Mouse (Mus musculus): ENCODE measurements at regions not wholly inside any gene's neighbourhood (a gene's known extent, or its start where the extent isn't known, plus 50 kb on each side); places are given as distances from the start of the nearest gene placed in this dataset.

DNA sequence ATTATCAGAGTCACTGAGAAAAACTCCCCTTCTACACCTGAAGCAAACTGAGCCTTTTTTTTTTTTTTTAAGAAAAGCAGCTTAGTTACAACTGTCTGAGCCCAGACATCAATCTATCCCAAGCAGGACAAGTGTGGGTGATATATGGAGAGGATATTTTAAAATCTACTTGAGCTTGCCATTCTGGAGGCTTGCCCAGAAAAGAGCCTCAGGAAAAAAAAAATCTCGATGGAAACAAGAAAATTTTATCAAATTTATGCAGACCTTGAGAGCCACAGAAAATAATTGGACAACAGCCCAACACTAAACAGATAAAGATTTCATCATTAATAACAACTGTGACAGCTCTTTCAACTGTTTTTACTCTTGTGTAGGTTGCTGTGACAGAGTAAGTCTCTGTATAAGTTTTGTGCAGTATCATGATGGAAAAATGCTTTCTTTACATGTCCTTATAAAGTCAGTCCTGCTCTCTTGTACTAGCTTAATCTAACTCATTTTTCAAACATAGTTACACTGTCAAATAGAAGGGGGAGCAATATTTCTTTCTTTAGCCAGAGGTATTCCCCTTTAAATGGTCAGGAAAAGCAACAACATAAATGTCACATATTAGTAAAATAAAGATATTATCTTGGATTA lies 297.4 kb upstream of the Slitrk3 start:
- TF ChIP-seq POLR2A (IDR thresholded peaks at IDR 0.05; ENCODE audit: insufficient read depth, low read length) (no peak), CTCF (IDR thresholded peaks at IDR 0.05; ENCODE audit: low read depth, low read length) (no peak), EP300 (IDR thresholded peaks at IDR 0.05; ENCODE audit: insufficient read depth, low read depth, low read length) (no peak)
- Histone ChIP-seq H3K4me1 (ENCODE audit: control insufficient read depth, insufficient read depth, low read length) (no peaks in the 10 kb centered on the region), H3K9me3 (replicated peaks; ENCODE audit: control insufficient read depth, insufficient read depth, low read length, poor library complexity, severe bottlenecking) (no peaks in the 10 kb centered on the region), H3K36me3 (ENCODE audit: control insufficient read depth, insufficient read depth, low read length, poor library complexity, severe bottlenecking) (no peaks in the 10 kb centered on the region), H3K9ac (ENCODE audit: low read depth, poor library complexity, severe bottlenecking) (no peak overlapping the region), H3K4me3 (ENCODE audit: low read depth, low read length) (no peak overlapping the region), H3K27ac (ENCODE audit: insufficient read depth, low read length) (no peak overlapping the region), H3K27me3 (ENCODE audit: control insufficient read depth, insufficient read depth, low read length, poor library complexity, severe bottlenecking) (no peaks in the 10 kb centered on the region)

GRCm38 (mm10) chr3:73343199-73343598 lies 285.6 kb upstream of the Slitrk3 start:
- Histone ChIP-seq H3K27ac (ENCODE audit: insufficient read depth, low read length) (no peak overlapping the region), H3K9me3 (replicated peaks; ENCODE audit: control insufficient read depth, insufficient read depth, low read length, poor library complexity, severe bottlenecking) (no peaks in the 10 kb centered on the region)

GRCm38 (mm10) chr3:73339730-73340129 lies 282.1 kb upstream of the Slitrk3 start:
- Histone ChIP-seq H3K9me3 (replicated peaks; ENCODE audit: control insufficient read depth, insufficient read depth, low read length, poor library complexity, severe bottlenecking) (no peaks in the 10 kb centered on the region), H3K27me3 (ENCODE audit: control insufficient read depth, insufficient read depth, low read length, poor library complexity, severe bottlenecking) (no peaks in the 10 kb centered on the region), H3K4me3 (ENCODE audit: low read depth, low read length) (no peak overlapping the region), H3K27ac (ENCODE audit: insufficient read depth, low read length) (no peak overlapping the region), H3K36me3 (ENCODE audit: control insufficient read depth, insufficient read depth, low read length, poor library complexity, severe bottlenecking) (no peaks in the 10 kb centered on the region), H3K9ac (ENCODE audit: low read depth, poor library complexity, severe bottlenecking) (no peak overlapping the region), H3K4me1 (ENCODE audit: control insufficient read depth, insufficient read depth, low read length) (no peaks in the 10 kb centered on the region)
- no peak for TF ChIP-seq EP300 (IDR thresholded peaks at IDR 0.05; ENCODE audit: insufficient read depth, low read depth, low read length)
- TF ChIP-seq POLR2A (IDR thresholded peaks at IDR 0.05; ENCODE audit: insufficient read depth, low read length), result no peak
- no peak for TF ChIP-seq CTCF (IDR thresholded peaks at IDR 0.05; ENCODE audit: low read depth, low read length)

More at GRCm38 (mm10) chr3:73343199-73343598, 285.6 kb upstream of the Slitrk3 start:
- Histone ChIP-seq H3K36me3 (ENCODE audit: control insufficient read depth, insufficient read depth, low read length, poor library complexity, severe bottlenecking) (no peaks in the 10 kb centered on the region), H3K4me1 (ENCODE audit: control insufficient read depth, insufficient read depth, low read length) (no peaks in the 10 kb centered on the region), H3K4me3 (ENCODE audit: low read depth, low read length) (no peak overlapping the region), H3K9ac (ENCODE audit: low read depth, poor library complexity, severe bottlenecking) (no peak overlapping the region), H3K27me3 (ENCODE audit: control insufficient read depth, insufficient read depth, low read length, poor library complexity, severe bottlenecking) (no peaks in the 10 kb centered on the region)
- TF ChIP-seq POLR2A (IDR thresholded peaks at IDR 0.05; ENCODE audit: insufficient read depth, low read length) (no peak), CTCF (IDR thresholded peaks at IDR 0.05; ENCODE audit: low read depth, low read length) (no peak), EP300 (IDR thresholded peaks at IDR 0.05; ENCODE audit: insufficient read depth, low read depth, low read length) (no peak)

DNA sequence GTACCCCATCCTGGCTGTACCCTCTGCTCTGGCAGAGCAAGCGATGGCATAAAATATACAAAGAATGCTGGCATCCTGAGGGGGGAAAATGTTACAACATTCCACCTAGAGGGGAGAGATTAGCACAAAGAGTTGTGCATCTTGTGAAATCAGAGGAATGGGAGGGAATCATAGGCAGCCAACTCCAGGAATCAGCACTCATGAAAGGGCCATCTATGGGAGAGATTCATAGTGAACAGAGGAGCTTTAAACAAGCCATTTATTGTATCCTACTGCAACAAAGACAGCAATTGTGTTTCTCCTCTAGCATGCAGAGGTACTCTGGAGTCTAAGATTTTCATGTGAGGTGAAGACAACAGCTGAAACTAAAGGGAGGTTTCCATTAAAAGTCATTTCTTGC lies 265.6 kb upstream of the Slitrk3 start:
- Histone ChIP-seq H3K27ac (ENCODE audit: insufficient read depth, low read length) (no peak overlapping the region), H3K27me3 (ENCODE audit: control insufficient read depth, insufficient read depth, low read length, poor library complexity, severe bottlenecking) (no peaks in the 10 kb centered on the region), H3K9ac (ENCODE audit: low read depth, poor library complexity, severe bottlenecking) (no peak overlapping the region), H3K9me3 (replicated peaks; ENCODE audit: control insufficient read depth, insufficient read depth, low read length, poor library complexity, severe bottlenecking) (no peaks in the 10 kb centered on the region), H3K36me3 (ENCODE audit: control insufficient read depth, insufficient read depth, low read length, poor library complexity, severe bottlenecking) (no peaks in the 10 kb centered on the region), H3K4me3 (ENCODE audit: low read depth, low read length) (no peak overlapping the region), H3K4me1 (ENCODE audit: control insufficient read depth, insufficient read depth, low read length) (no peaks in the 10 kb centered on the region)
- no peak for TF ChIP-seq EP300 (IDR thresholded peaks at IDR 0.05; ENCODE audit: insufficient read depth, low read depth, low read length)
- TF ChIP-seq CTCF (IDR thresholded peaks at IDR 0.05; ENCODE audit: low read depth, low read length), result no peak
- no peak for TF ChIP-seq POLR2A (IDR thresholded peaks at IDR 0.05; ENCODE audit: insufficient read depth, low read length)

Data from ES-Bruce4 (cell line).